Mouse (Mus musculus): ENCODE measurements around the gene Fermt1.

Fermt1 gene

DNA sequence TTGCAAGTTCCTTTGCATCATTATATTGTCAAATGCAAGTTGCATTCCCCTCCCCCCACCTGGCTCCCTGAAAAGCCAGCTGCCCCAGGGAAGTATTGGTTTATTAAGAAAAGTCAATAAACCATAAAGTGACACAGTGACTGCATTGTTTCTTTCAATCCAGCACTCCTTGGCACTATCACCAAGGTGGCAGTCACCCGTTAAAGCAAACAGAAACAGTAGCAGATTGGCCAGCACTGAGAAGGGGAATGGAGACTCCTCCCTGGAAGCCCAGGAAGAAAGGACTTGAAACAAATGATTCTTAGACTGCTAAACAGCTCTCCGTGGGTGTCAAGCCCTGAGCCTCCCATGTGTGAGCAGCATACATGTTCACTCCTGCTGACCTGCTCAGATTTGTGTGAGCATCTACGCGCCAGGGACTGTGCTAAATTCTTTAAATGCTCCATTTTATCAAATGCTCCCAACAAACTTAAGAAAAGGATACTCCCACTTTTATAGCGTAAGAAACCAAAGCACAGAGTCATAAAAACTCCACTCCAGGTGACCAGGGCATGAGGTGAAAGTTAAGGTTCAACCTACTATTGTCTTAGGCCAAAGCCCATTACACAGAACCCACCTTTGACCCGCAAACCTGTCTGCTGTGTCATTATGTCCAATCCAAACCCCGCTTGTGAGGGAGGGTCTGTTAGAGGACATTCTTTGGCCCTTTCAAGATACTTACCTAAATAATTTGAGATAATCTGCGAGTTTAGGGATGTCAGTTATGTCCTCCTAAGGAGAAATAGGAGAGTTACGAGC is 23.4 kb downstream of the Fermt1 start:
- DNase-seq (ENCODE audit: low spot score in 2 of 2) = no peak

DNA sequence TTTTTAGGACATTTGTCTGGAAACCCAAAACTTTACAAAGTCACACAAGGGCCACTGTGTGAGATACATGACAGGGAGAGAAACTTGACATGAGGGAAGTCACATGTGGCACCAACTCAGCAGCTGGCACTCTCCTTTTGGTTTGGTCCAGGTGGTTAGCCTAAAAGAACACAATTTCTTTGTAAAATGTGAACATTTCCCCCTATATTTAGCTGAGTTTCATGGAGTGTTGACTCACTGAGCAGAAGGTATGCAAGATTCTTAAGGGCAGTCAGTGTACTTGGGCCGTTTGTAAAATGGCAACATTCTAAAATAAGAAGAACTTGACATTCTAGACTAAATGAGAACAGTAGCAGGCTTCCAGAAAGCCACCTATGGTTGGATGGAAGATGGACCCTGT is 30.9 kb downstream of the Fermt1 start:
- no peak for DNase-seq (ENCODE audit: low spot score in 2 of 2)

GRCm38 (mm10) chr2:132906763-132907162 is 38.9 kb downstream of the Fermt1 start:
- no peak for DNase-seq (ENCODE audit: low spot score in 2 of 2)

- DNase-seq (ENCODE audit: low spot score in 2 of 2) = no peak
Measured at GRCm38 (mm10) chr2:132904961-132905360, 40.7 kb downstream of the Fermt1 start.

- peak in 1 of 2 experiments; percentile 23 for DNase-seq (ENCODE audit: low spot score in 2 of 2)
Measured at GRCm38 (mm10) chr2:132903498-132903897, 42.2 kb downstream of the Fermt1 start.

DNA sequence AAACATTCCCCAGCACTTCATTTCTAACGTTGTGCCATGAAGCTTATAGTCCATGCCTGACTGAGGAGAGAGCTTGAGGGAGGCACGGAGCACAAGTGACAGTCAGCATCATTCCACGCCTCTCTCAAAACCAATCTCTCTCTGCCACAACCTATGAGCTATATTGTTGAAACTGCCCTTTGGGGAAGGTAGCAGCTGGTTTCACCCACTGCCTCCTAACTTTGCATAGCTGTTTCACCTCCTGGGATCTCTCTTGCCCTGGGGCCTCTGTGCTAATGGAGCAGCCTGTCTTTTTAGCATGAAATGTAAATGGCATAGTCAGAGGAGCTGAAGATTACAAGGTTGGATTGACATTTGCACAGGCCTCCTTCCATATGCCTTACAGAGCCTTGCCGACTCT is 43.6 kb downstream of the Fermt1 start:
- no peak for DNase-seq (ENCODE audit: low spot score in 2 of 2)

DNA sequence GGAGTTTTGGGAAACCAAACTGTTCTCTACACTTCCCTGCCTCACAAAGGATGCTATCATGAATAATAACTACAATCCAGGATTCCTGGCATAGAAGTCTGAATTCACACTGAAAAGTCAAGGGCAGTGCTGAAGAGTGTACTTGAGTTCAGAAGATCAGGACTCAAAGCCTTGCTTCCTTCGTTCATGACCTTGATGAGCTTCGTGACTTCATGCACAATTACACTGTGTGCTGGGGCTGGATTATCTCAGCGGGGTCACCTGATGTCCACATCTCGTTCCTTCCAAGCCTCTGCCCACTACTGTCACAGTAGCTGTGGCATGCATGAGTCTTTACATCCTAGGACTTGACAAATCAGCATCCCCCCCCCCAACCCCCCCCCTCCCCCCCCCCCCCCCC is 44.1 kb downstream of the Fermt1 start:
- DNase-seq (ENCODE audit: low spot score in 2 of 2) = no peak

- no peak for DNase-seq (ENCODE audit: low spot score in 2 of 2)
Measured at GRCm38 (mm10) chr2:132900596-132900995, 45.1 kb downstream of the Fermt1 start.

- DNase-seq (ENCODE audit: low spot score in 2 of 2) = no peak
Measured at GRCm38 (mm10) chr2:132898211-132898610, 47.5 kb downstream of the Fermt1 start.

- DNase-seq (ENCODE audit: low spot score in 2 of 2) = no peak
Measured at GRCm38 (mm10) chr2:132893826-132894225, 51.9 kb downstream of the Fermt1 start.

DNA sequence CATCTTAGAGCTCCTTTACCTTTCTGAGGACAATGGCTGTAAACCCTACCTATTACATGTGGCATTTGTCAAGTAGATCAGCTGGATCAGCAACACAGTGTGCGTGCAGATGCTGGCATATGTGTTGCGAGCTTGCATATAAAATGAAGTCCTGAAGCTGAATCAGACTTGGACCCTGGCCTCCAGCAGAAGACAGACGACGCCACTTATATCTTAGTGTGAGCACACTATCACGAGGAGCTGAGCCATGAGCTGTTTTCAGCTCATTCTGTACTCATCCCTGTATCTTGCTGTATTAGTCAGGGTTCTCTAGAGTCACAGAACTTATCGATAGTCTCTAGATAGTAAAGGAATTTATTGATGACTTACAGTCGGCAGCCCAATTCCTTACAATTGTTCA is 60.4 kb downstream of the Fermt1 start:
- no peak for DNase-seq (ENCODE audit: low spot score in 2 of 2)

GRCm38 (mm10) chr2:132884303-132884967 is 61.3 kb downstream of the Fermt1 start:
- DNase-seq (ENCODE audit: low spot score in 2 of 2) = no peak

GRCm38 (mm10) chr2:132880844-132881645 is 64.7 kb downstream of the Fermt1 start, which contains the start of gene Lrrn4:
Gene Lrrn4 (minus strand): TSS chr2:132880891.
- no peak for DNase-seq (ENCODE audit: low spot score in 2 of 2)

GRCm38 (mm10) chr2:132879261-132880044 is 66.3 kb downstream of the Fermt1 start:
- peak in 1 of 2 experiments; percentile 26 for DNase-seq (ENCODE audit: low spot score in 2 of 2)

DNA sequence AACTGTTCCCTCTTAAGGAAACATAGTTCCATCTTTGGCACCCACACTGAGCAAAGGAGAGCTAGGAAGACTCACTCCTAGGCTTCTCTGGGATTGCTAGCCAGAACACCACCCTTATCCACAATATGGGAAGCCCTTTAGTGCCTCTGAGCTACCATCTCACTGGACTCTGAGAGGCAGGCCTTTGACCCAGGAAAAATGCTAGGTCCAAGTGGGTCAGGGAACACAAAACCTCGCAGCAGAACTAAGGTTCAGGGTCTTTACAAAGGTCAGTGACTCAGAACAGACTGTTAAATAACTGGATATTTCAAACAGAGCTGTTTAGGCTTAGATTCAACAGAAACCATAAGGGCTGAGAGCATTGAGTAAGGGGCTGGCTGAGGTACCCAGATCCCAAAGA is 68.7 kb downstream of the Fermt1 start:
- DNase-seq (ENCODE audit: low spot score in 2 of 2) = no peak

- DNase-seq (ENCODE audit: low spot score in 2 of 2) = no peak
Measured at GRCm38 (mm10) chr2:132873657-132874326, 71.9 kb downstream of the Fermt1 start.

DNA sequence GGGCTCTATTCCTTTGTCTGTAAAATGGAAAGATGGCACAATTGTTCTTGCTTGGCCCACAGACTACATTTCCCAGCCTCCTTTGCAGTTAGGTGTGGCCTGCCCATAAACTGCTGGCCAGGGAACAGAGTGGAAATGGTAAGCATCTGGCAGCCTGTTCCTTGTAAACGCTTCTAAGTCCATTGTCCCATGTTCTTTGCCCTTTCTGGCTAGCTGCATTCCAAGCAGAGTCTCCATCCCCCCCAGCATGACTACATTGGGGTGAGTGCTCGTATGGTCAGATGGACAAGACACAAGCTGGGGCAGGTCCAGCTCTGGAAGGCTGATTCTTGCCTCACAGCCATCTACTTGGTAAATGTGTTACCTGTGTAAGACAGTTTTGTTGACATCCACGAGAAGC is 74.0 kb downstream of the Fermt1 start:
- no peak for DNase-seq (ENCODE audit: low spot score in 2 of 2)

GRCm38 (mm10) chr2:132870286-132870685 is 75.4 kb downstream of the Fermt1 start:
- DNase-seq (ENCODE audit: low spot score in 2 of 2) = no peak

DNA sequence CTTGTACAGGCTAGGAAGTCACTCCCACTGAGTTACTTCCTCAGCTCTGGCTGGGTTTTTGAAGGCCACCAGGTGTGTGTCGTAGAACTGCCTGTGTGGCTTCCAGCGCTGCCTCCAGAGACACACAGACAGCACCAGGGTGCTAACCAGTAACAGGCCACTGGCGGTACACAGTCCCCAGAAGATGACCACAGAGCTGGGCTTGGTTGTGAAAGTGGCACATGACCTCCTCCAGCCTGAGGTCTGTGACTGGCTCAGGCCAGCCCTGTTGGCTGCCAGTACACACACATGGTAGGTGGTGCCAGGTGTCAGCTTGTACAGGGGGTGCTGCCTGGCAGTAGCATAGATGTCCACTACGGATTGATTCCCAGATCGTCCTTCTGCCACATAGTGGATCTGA is 76.0 kb downstream of the Fermt1 start:
- no peak for DNase-seq (ENCODE audit: low spot score in 2 of 2)

DNA sequence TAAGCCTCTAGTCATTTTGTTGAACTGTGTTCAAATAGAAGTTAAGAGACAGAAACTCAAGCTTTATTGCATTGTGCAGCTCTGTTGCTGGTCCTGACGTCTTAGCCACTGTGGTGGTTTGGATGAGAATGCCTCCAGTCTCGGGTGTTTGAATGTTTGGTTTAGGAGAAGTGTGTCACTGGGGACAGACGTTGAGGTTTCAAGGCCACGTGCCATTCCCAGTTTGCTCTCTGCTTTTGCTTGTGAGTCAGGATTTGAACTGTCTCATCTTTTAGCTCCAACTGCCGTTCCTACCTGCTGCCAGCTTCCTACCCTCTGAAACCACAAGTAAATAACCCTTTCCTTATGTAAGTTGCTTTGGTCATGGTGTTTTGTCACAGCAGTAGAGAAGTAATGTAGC is 78.2 kb downstream of the Fermt1 start:
- no peak for DNase-seq (ENCODE audit: low spot score in 2 of 2)

DNA sequence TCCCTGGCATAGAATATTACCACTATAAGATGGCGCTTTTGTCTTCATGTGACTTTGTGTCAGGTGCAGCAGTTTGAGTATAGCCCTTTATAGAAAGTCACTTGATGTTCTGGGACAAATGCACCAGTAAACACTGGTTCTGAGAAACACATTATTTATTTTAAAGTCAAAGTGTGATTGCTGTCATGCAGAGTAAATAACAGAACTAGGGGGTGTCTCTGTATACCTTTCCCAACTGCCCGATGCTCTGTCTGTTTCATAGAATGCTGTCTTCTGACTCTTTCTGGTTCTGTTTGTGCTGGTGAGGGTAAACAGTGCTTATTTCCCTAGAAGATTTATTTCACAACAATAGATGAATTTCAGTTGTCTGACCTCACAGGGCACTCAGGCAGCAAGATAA is 82.4 kb downstream of the Fermt1 start:
- DNase-seq (ENCODE audit: low spot score in 2 of 2) = no peak

All from frontal cortex, postnatal 10 days (tissue).